Mouse (Mus musculus): ENCODE results near the gene Sbf1.
A peak's percentile ranks its signal among the peaks of the same experiment; 100 is the strongest.

The Sbf1 gene

GRCm38 (mm10) chr15:89315190-89315731 is at the start of gene Sbf1:
Gene Sbf1 (minus strand): TSS chr15:89315311.
- DNase-seq = peak; percentile 100

DNA sequence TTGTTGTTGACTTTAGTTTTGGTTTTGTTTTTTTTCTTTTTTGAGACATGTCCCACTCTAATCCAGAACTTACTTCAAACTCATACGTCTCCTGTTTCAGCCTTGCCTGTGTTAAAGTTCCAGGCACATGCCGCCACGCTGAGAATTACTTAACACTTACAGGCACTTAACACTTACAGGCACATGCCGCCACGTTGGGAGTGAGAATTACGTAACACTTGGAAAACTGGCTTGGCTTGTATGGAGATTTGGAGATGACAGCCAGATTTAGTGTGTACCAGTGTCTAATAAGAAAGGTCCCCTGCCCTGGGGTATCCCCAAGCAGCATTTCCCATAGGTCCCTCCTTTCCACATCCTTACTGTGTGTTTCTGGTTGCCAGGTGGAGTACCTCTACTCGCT is 47.9 kb upstream of the Sbf1 start:
- DNase-seq = no peak

- DNase-seq = no peak
Observed at GRCm38 (mm10) chr15:89358784-89359183, 43.7 kb upstream of the Sbf1 start.

- peak; percentile 96 for DNase-seq
Observed at GRCm38 (mm10) chr15:89356372-89356771, 41.3 kb upstream of the Sbf1 start.

- DNase-seq = peak; percentile 99
Observed at GRCm38 (mm10) chr15:89355241-89356187, 40.4 kb upstream of the Sbf1 start, which contains the start of the genes Lmf2 and Ncaph2. Gene Lmf2 (minus strand): TSS chr15:89355659. Gene Ncaph2 (plus strand): TSS chr15:89355719.

DNA sequence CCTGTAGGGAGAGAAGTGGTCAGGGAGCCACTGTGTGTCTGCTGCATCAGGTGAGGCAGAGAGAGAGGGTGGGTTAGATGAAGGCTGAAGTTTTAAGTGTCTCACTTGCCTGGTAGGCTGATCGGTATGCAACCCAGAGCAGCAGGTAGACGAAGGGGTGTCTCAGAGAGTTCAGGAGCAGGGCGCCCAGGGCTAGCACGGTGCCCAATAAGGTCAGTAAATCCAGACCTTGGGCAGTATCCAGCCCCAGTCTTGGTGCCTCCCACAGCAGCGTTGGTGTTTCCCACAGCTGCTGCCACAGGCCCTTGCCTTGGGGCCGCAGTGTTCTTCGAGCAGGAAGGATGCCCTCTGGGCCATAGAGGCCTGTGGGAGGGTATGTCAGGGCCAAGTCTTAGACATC is 39.3 kb upstream of the Sbf1 start:
- DNase-seq = peak; percentile 91

GRCm38 (mm10) chr15:89353837-89354236 is 38.7 kb upstream of the Sbf1 start:
- peak; percentile 92 for DNase-seq

- peak; percentile 93 for DNase-seq
Observed at GRCm38 (mm10) chr15:89352795-89353194, 37.7 kb upstream of the Sbf1 start.

DNA sequence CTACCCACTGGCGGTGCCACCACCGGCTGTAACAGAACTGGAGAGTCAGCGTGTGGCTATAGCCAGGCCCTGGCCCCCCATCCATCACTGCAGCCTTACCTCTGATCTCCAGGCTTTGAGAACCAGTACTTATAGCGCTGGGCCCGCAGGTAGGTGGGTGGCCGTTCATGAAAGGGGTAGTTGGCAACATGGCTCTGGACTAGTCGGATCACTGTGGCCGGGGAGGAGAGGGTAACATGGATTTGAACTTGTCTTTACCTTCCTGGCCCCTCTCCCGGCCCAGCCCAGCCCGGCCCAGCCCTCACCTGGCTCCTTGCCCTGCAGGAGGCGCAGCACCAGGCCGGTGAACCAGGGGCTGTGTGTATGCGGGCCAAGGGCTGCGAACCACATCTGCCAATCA is 36.9 kb upstream of the Sbf1 start:
- DNase-seq = peak; percentile 92

GRCm38 (mm10) chr15:89351302-89351701 is 36.2 kb upstream of the Sbf1 start:
- peak; percentile 92 for DNase-seq

- DNase-seq = peak; percentile 95
Observed at GRCm38 (mm10) chr15:89350447-89350846, 35.3 kb upstream of the Sbf1 start.

DNA sequence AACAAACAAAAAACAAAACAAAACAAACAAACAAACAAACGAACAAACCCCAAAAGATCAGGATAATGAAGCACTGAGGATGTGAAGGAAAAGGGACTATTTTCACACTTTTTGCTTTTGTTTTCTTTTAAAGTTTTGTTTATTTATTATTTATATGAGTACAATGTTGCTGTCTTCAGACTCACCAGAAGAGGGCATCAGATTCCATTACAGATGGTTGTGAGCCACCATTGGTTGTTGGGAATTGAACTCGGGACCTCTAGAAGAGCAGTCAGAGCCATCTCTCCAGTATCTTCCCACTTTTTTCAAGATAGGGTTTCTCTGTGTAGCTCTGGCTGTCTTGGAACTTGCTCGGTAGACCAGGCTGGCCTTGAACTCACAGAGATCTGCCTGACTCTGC is 28.2 kb upstream of the Sbf1 start:
- no peak for DNase-seq

DNA sequence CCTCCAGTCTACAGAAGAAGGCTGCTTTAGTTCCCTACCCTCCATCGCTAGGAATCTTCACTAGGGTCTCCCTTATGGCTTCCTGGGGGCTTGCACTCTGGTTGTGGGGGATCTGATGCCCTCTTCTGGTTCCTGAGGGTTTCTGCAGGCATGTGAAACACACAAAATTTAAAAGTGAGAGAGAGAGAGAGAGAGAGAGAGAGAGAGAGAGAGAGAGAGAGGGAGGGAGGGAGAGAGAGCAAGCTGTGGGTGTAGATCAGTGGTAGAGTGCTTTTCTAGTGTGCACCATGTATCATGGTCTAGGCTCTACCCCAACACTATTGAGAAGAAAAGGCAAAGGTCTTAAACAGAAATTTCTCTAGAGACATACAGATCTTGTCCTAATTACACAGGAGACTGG is 26.6 kb upstream of the Sbf1 start:
- no peak for DNase-seq

DNA sequence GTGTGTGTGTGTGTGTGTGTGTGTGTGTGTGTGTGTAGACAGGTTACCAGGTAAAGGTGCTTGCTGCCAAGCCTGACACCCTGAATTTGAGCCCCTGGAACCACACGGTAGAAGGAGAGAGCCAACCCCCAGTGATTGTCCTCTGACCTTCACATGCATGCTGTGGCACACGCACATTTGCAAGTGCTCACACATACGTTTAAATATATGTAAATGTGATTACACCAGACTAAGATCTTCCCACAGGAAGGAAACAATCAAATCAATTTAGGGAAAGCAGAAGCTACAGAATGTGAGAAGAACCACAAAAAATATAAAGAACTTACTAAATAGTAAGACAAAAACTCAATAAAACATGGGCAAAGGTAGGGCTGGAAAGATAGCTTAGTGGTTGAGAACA is 25.0 kb upstream of the Sbf1 start:
- DNase-seq = no peak

DNA sequence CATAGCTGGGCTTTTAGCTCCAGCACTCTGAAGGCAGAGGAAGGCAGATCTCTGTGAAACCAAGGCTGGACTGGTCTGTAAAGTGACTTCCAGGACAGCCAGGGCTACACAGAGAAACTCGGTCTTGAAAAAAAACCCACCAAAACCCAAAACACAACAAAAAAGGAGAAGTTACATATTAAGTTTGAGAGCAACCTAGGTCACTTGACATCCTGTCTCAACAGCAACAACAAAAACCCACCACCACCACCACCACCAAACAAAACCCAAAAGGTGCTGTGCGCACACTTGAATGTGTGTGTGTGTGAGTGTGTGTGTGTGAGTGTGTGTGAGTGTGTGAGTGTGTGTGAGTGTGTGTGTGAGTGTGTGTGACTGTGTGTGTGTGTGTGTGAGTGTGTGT is 24.6 kb upstream of the Sbf1 start:
- no peak for DNase-seq

GRCm38 (mm10) chr15:89336422-89336821 is 21.3 kb upstream of the Sbf1 start:
- peak; percentile 84 for DNase-seq

GRCm38 (mm10) chr15:89334774-89335537 is 19.8 kb upstream of the Sbf1 start:
- DNase-seq = peak; percentile 85

GRCm38 (mm10) chr15:89334271-89334670 is 19.2 kb upstream of the Sbf1 start, which contains the start of gene Miox:
Gene Miox (plus strand): TSS chr15:89334398.
- DNase-seq = peak; percentile 84

DNA sequence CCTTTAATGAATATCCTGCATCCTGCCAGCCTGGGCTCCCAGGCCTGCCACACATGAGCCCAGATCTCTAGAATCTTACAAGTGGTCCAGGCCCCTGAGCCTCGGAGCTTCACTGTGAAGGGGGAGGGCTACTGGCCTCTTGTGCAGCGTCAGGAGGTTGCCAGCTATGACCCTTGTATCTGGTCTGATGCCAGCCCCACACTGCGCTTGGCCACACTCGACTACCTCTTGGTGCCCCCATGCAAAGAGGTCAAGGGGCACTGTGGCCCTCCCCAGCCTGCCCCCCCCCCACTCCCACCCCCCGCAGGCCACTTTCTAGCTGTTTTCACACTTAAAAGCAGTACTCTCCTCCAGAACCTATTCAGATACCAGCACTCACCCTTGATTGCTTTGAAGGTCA is 11.3 kb upstream of the Sbf1 start:
- peak; percentile 84 for DNase-seq

GRCm38 (mm10) chr15:89323656-89324055 is 8.5 kb upstream of the Sbf1 start:
- DNase-seq = no peak

DNA sequence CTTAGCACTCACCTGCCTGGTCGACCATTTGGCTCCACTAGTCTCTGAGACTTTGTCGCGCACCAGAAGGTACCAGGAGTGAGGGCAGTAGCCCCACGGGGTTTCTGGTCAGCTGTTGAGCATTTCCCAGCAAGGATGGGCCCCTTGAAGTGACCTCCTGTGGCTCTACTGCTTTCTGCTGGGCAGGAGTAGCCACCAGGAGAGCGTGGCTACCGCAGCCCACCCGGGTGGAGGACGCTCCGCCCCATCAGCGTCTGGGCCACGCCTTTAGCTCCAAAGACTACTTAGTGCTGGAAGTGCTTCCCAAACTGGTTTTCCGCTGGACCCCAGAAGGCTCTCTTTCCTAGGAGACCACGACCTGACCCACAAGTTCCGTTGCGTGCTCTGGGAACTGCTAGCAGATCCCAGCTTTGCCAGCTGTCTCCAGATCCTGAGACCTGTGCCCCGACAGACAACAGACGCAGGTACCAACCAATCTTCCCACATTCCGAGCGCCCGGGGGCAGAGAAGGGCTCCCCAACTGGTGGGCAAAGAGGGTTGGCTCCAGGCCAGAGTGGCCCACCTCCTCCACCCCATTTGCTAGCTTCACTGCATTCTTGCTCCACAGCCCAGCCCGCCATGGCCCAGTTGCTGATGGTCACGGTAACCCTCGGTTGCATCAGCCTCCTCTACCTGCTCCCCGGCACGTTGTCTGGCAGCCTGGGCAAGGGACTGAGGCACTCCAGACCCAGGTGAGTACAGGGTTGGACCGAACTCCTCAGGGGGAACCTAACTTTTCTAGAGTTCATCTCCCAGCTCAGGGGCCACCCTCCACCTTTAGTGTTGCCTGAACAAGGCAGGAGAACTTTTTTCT is 7.8 kb upstream of the Sbf1 start, which contains the start of gene Adm2:
TSS of gene Adm2 (plus strand) at position 51 of the 853 bp plus-strand sequence.
- peak; percentile 79 for DNase-seq

DNA sequence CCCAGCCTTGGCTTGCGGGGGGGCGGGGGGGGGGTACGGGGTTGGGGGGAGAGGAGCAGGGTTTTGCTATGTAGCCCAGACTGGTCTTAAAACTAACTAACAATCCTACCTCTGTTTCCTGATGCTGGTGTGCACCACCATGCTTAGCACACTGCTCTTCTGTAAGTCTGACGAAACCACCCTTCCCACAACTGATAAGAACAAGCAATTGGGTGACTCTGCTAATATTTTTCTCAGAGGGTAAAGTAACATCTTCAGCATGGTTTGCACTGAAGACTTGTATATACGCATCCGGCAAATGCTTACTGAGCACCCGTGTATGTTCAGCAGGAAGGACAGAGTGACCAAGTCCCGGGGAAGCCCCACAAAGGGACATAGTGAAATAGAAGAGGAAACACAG is 6.2 kb upstream of the Sbf1 start:
- no peak for DNase-seq
